Mouse (Mus musculus) small intestine, adult 2 months (tissue): ENCODE data around the gene Cmah.

Source experiments
- CTCF ChIP-seq: fragments of 200-500 bp; IDR thresholded peaks from 2 replicates; pipeline ENCODE4 v1.5.1; 2012; ENCODE audit warnings: low read depth, mild to moderate bottlenecking, control low read depth, inconsistent platforms, low read length, moderate library complexity, mixed read lengths; ENCODE audit not compliant: insufficient replicate concordance, insufficient read length; ENCODE audit errors: extremely low read depth
- POLR2A ChIP-seq: fragments of 200-500 bp; IDR thresholded peaks from 2 replicates; pipeline ENCODE4 v1.6.1; 2012; ENCODE audit warnings: low read depth, mild to moderate bottlenecking, control low read depth, inconsistent platforms, low read length, moderate library complexity

- TF ChIP-seq POLR2A: no peak
- TF ChIP-seq CTCF: no peak
Measured at GRCm38 (mm10) chr13:24279407-24279761, 47.8 kb upstream of the Cmah start.
